Mouse (Mus musculus): ENCODE data around the gene Mapk11. TPM values are rescaled to one million over a fixed set of nuclear protein-coding genes. Genes with fewer than 3 reads are reported as not detected.

Mapk11 gene
- total and polyA plus RNA-seq, 2 experiments from 2014 or later: 1.0 to 2.6 TPM

GRCm38 (mm10) chr15:89131316-89131715, 18.1 kb downstream of the Mapk11 start:
- Histone ChIP-seq H3K4me1 (ENCODE audit: control insufficient read depth, insufficient read depth) (peaks cover 8% of the 10 kb centered on the region; the same call in 1 of the 2 replicates), H3K4me3 (ENCODE audit: low read depth, low read length) (no peak overlapping the region), H3K27me3 (ENCODE audit: control insufficient read depth, insufficient read depth, low read length) (no peaks in the 10 kb centered on the region), H3K4me2 (ENCODE audit: low read depth, low read length) (no peak overlapping the region), H3K9ac (replicated peaks; ENCODE audit: low read depth, low read length) (no peak overlapping the region), H3K27ac (ENCODE audit: low read depth) (no peak overlapping the region), H3K9me3 (replicated peaks; ENCODE audit: control insufficient read depth, low read length) (no peaks in the 10 kb centered on the region), H3K36me3 (replicated peaks; ENCODE audit: control insufficient read depth, insufficient read depth, low read length) (0 out of 2 replicates have a peak, but pooled peaks cover 10% of the 10 kb centered on the region)
- no peak for DNase-seq (ENCODE audit: low spot score)
- no peak for ATAC-seq (ENCODE audit: insufficient read depth, low read depth)
- no peak for TF ChIP-seq CTCF (IDR thresholded peaks at IDR 0.05; ENCODE audit: low read depth)
- no peak for TF ChIP-seq EP300 (IDR thresholded peaks at IDR 0.05; ENCODE audit: low read depth)
- WGBS: 77% methylated on average over 3 of the region's 3 CpGs

- TF ChIP-seq EP300 (IDR thresholded peaks at IDR 0.05; ENCODE audit: low read depth) (no peak), CTCF (IDR thresholded peaks at IDR 0.05; ENCODE audit: low read depth) (no peak)
Observed at GRCm38 (mm10) chr15:89130245-89130644, 19.2 kb downstream of the Mapk11 start.

GRCm38 (mm10) chr15:89128382-89129350, 20.8 kb downstream of the Mapk11 start, which contains the start of gene Hdac10:
Hdac10 (minus strand) TSS chr15:89128700.
- no peaks in the 10 kb centered on the region for H3K9me3 ChIP-seq (replicated peaks; ENCODE audit: control insufficient read depth, low read length)
- peak within 1 kb of the TSS; percentile 79 for H3K27ac ChIP-seq (ENCODE audit: low read depth)
- no peaks in the 10 kb centered on the region for H3K27me3 ChIP-seq (ENCODE audit: control insufficient read depth, insufficient read depth, low read length)
- ATAC-seq (ENCODE audit: insufficient read depth, low read depth): peak; percentile 88
- peaks cover 11% of the 10 kb centered on the region for H3K4me1 ChIP-seq (ENCODE audit: control insufficient read depth, insufficient read depth)
- H3K36me3 ChIP-seq (replicated peaks; ENCODE audit: control insufficient read depth, insufficient read depth, low read length): 0 out of 2 replicates have a peak, but pooled peaks cover 10% of the 10 kb centered on the region
- WGBS: 3% methylated on average over 36 of the region's 36 CpGs
- H3K9ac ChIP-seq (replicated peaks; ENCODE audit: low read depth, low read length): peak within 1 kb of the TSS; percentile 57
- H3K4me2 ChIP-seq (ENCODE audit: low read depth, low read length): peak within 1 kb of the TSS; percentile 66
- peak within 1 kb of the TSS; percentile 64 for H3K4me3 ChIP-seq (ENCODE audit: low read depth, low read length)
- peak; percentile 73 for DNase-seq (ENCODE audit: low spot score)
- TF ChIP-seq CTCF (IDR thresholded peaks at IDR 0.05; ENCODE audit: low read depth): peak; percentile 82
- no peak for TF ChIP-seq EP300 (IDR thresholded peaks at IDR 0.05; ENCODE audit: low read depth)

More at GRCm38 (mm10) chr15:89130245-89130644, 19.2 kb downstream of the Mapk11 start:
- H3K9ac ChIP-seq (replicated peaks; ENCODE audit: low read depth, low read length): no peak overlapping the region
- H3K4me3 ChIP-seq (ENCODE audit: low read depth, low read length): no peak overlapping the region
- H3K36me3 ChIP-seq (replicated peaks; ENCODE audit: control insufficient read depth, insufficient read depth, low read length): 0 out of 2 replicates have a peak, but pooled peaks cover 10% of the 10 kb centered on the region
- no peak overlapping the region for H3K27ac ChIP-seq (ENCODE audit: low read depth)
- H3K27me3 ChIP-seq (ENCODE audit: control insufficient read depth, insufficient read depth, low read length): no peaks in the 10 kb centered on the region
- no peak for ATAC-seq (ENCODE audit: insufficient read depth, low read depth)
- no peak overlapping the region for H3K4me2 ChIP-seq (ENCODE audit: low read depth, low read length)
- peaks cover 8% of the 10 kb centered on the region; the same call in 1 of the 2 replicates for H3K4me1 ChIP-seq (ENCODE audit: control insufficient read depth, insufficient read depth)
- no peaks in the 10 kb centered on the region for H3K9me3 ChIP-seq (replicated peaks; ENCODE audit: control insufficient read depth, low read length)
- DNase-seq (ENCODE audit: low spot score): no peak

- no peak overlapping the region for H3K27ac ChIP-seq (ENCODE audit: low read depth)
- WGBS: 81% methylated on average over 8 of the region's 8 CpGs
- H3K9me3 ChIP-seq (replicated peaks; ENCODE audit: control insufficient read depth, low read length): no peaks in the 10 kb centered on the region
Observed at GRCm38 (mm10) chr15:89127364-89127940, 22.0 kb downstream of the Mapk11 start.

GRCm38 (mm10) chr15:89126622-89127021, 22.8 kb downstream of the Mapk11 start:
- Histone ChIP-seq H3K27me3 (ENCODE audit: control insufficient read depth, insufficient read depth, low read length) (no peaks in the 10 kb centered on the region), H3K4me1 (ENCODE audit: control insufficient read depth, insufficient read depth) (peaks cover 25% of the 10 kb centered on the region), H3K27ac (ENCODE audit: low read depth) (no peak overlapping the region), H3K4me3 (ENCODE audit: low read depth, low read length) (no peak overlapping the region), H3K4me2 (ENCODE audit: low read depth, low read length) (no peak overlapping the region), H3K9me3 (replicated peaks; ENCODE audit: control insufficient read depth, low read length) (no peaks in the 10 kb centered on the region), H3K9ac (replicated peaks; ENCODE audit: low read depth, low read length) (no peak overlapping the region), H3K36me3 (replicated peaks; ENCODE audit: control insufficient read depth, insufficient read depth, low read length) (0 out of 2 replicates have a peak, but pooled peaks cover under 1% of the 10 kb centered on the region)
- DNase-seq (ENCODE audit: low spot score) (no peak), ATAC-seq (ENCODE audit: insufficient read depth, low read depth) (no peak)
- TF ChIP-seq EP300 (IDR thresholded peaks at IDR 0.05; ENCODE audit: low read depth): no peak
- TF ChIP-seq CTCF (IDR thresholded peaks at IDR 0.05; ENCODE audit: low read depth): no peak
- whole genome bisulfite sequencing: 83% methylated on average over 8 of the region's 8 CpGs

More at GRCm38 (mm10) chr15:89127364-89127940, 22.0 kb downstream of the Mapk11 start:
- Histone ChIP-seq H3K4me3 (ENCODE audit: low read depth, low read length) (no peak overlapping the region), H3K9ac (replicated peaks; ENCODE audit: low read depth, low read length) (peak overlapping the region; percentile 57; the same call in 1 of the 2 replicates), H3K27me3 (ENCODE audit: control insufficient read depth, insufficient read depth, low read length) (no peaks in the 10 kb centered on the region), H3K4me2 (ENCODE audit: low read depth, low read length) (peak overlapping the region; percentile 66), H3K4me1 (ENCODE audit: control insufficient read depth, insufficient read depth) (peaks cover 17% of the 10 kb centered on the region), H3K36me3 (replicated peaks; ENCODE audit: control insufficient read depth, insufficient read depth, low read length) (0 out of 2 replicates have a peak, but pooled peaks cover 8% of the 10 kb centered on the region)
- DNase-seq (ENCODE audit: low spot score) (no peak), ATAC-seq (ENCODE audit: insufficient read depth, low read depth) (no peak)
- TF ChIP-seq CTCF (IDR thresholded peaks at IDR 0.05; ENCODE audit: low read depth): no peak
- TF ChIP-seq EP300 (IDR thresholded peaks at IDR 0.05; ENCODE audit: low read depth): no peak

Measured in heart, postnatal 0 days (tissue).